Mouse (Mus musculus): ENCODE results near the gene Ampd2. TPM values are rescaled to one million over a fixed set of nuclear protein-coding genes. Genes with fewer than 3 reads are reported as not detected.
A peak's percentile ranks its signal among the peaks of the same experiment; 100 is the strongest.

Gene Ampd2
- total RNA-seq, 1 experiment: 58.1 TPM

GRCm38 (mm10) chr3:108087329-108087728, 878 bp upstream of the Ampd2 start:
- no peak for TF ChIP-seq CHD2 (IDR thresholded peaks at IDR 0.05; ENCODE audit: low read depth, low read length)
- TF ChIP-seq HCFC1 (IDR thresholded peaks at IDR 0.05; ENCODE audit: borderline replicate concordance, insufficient read depth, low read length): no peak
- no peak for TF ChIP-seq MAFK (IDR thresholded peaks at IDR 0.05; ENCODE audit: insufficient read depth, low read depth, low read length)
- no peak for TF ChIP-seq ZNF384 (IDR thresholded peaks at IDR 0.05; ENCODE audit: low read depth, low read length)
- TF ChIP-seq ZC3H11A (IDR thresholded peaks at IDR 0.05; ENCODE audit: borderline replicate concordance, low read depth, low read length): no peak
- Histone ChIP-seq H3K9me3 (ENCODE audit: control insufficient read depth, insufficient read depth, low read depth, low read length) (no peaks in the 10 kb centered on the region), H3K4me3 (ENCODE audit: insufficient read depth in 1 of 2, low read depth in 1 of 2, low read length in 2 of 2, poor library complexity in 1 of 2, severe bottlenecking in 1 of 2) (peak overlapping the region; percentile 79 to 84; a peak in 3 of 4 replicates), H3K36me3 (ENCODE audit: control insufficient read depth, insufficient read depth, low read length, poor library complexity, severe bottlenecking) (no peaks in the 10 kb centered on the region; the same call in 1 of the 2 replicates), H3K4me1 (ENCODE audit: control insufficient read depth in 2 of 2, insufficient read depth in 2 of 2, low read length in 2 of 2, poor library complexity in 1 of 2) (peaks cover 4 to 19% of the 10 kb centered on the region in 2 experiments; a peak in 2 of 4 replicates), H3K27ac (ENCODE audit: insufficient read depth, low read depth, low read length, poor library complexity, severe bottlenecking) (no peak overlapping the region), H3K9ac (ENCODE audit: insufficient read depth, low read depth, low read length, poor library complexity, severe bottlenecking) (peak overlapping the region; percentile 30; the same call in 1 of the 2 replicates)
- DNase-seq (ENCODE audit: low read depth, low spot score): no peak
- in situ Hi-C loops (cut with MboI; ENCODE audit: low sequenced_read_pairs in 2 of 2, unreplicated experiment in 2 of 2): no loop called here

GRCm38 (mm10) chr3:108085721-108086469, 556 bp downstream of the Ampd2 start:
- peak overlapping the region; percentile 80 for H3K9ac ChIP-seq (ENCODE audit: insufficient read depth, low read depth, low read length, poor library complexity, severe bottlenecking)
- DNase-seq (ENCODE audit: low read depth, low spot score): no peak
- no peak overlapping the region for H3K27ac ChIP-seq (ENCODE audit: insufficient read depth, low read depth, low read length, poor library complexity, severe bottlenecking)
- H3K9me3 ChIP-seq (ENCODE audit: control insufficient read depth, insufficient read depth, low read depth, low read length): no peaks in the 10 kb centered on the region
- H3K4me3 ChIP-seq (ENCODE audit: insufficient read depth in 1 of 2, low read depth in 1 of 2, low read length in 2 of 2, poor library complexity in 1 of 2, severe bottlenecking in 1 of 2): peak overlapping the region; percentile 79 to 84
- TF ChIP-seq CHD2 (IDR thresholded peaks at IDR 0.05; ENCODE audit: low read depth, low read length): no peak
- TF ChIP-seq ZC3H11A (IDR thresholded peaks at IDR 0.05; ENCODE audit: borderline replicate concordance, low read depth, low read length): no peak
- no peak for TF ChIP-seq MAFK (IDR thresholded peaks at IDR 0.05; ENCODE audit: insufficient read depth, low read depth, low read length)
- 0 out of 2 replicates have a peak, but pooled peaks have one; percentile 18 for TF ChIP-seq HCFC1 (IDR thresholded peaks at IDR 0.05; ENCODE audit: borderline replicate concordance, insufficient read depth, low read length)
- TF ChIP-seq ZNF384 (IDR thresholded peaks at IDR 0.05; ENCODE audit: low read depth, low read length): no peak
- peaks cover 4 to 19% of the 10 kb centered on the region in 2 experiments; a peak in 2 of 4 replicates for H3K4me1 ChIP-seq (ENCODE audit: control insufficient read depth in 2 of 2, insufficient read depth in 2 of 2, low read length in 2 of 2, poor library complexity in 1 of 2)
- H3K36me3 ChIP-seq (ENCODE audit: control insufficient read depth, insufficient read depth, low read length, poor library complexity, severe bottlenecking): no peaks in the 10 kb centered on the region; the same call in 1 of the 2 replicates
- in situ Hi-C loops (cut with MboI; ENCODE audit: low sequenced_read_pairs in 2 of 2, unreplicated experiment in 2 of 2): no loop called here

GRCm38 (mm10) chr3:108085281-108085720, 1.1 kb downstream of the Ampd2 start:
- peaks cover 3% of the 10 kb centered on the region; the same call in 1 of the 2 replicates for H3K36me3 ChIP-seq (ENCODE audit: control insufficient read depth, insufficient read depth, low read length, poor library complexity, severe bottlenecking)
- in situ Hi-C loops (cut with MboI; ENCODE audit: low sequenced_read_pairs in 2 of 2, unreplicated experiment in 2 of 2): no loop called here
- H3K9ac ChIP-seq (ENCODE audit: insufficient read depth, low read depth, low read length, poor library complexity, severe bottlenecking): peak overlapping the region; percentile 80
- DNase-seq (ENCODE audit: low read depth, low spot score): peak; percentile 79
- TF ChIP-seq MAFK (IDR thresholded peaks at IDR 0.05; ENCODE audit: insufficient read depth, low read depth, low read length) (no peak), HCFC1 (IDR thresholded peaks at IDR 0.05; ENCODE audit: borderline replicate concordance, insufficient read depth, low read length) (no peak), CHD2 (IDR thresholded peaks at IDR 0.05; ENCODE audit: low read depth, low read length) (no peak), ZC3H11A (IDR thresholded peaks at IDR 0.05; ENCODE audit: borderline replicate concordance, low read depth, low read length) (no peak), ZNF384 (IDR thresholded peaks at IDR 0.05; ENCODE audit: low read depth, low read length) (no peak)
- peak overlapping the region; percentile 79 to 84 for H3K4me3 ChIP-seq (ENCODE audit: insufficient read depth in 1 of 2, low read depth in 1 of 2, low read length in 2 of 2, poor library complexity in 1 of 2, severe bottlenecking in 1 of 2)
- no peak overlapping the region for H3K27ac ChIP-seq (ENCODE audit: insufficient read depth, low read depth, low read length, poor library complexity, severe bottlenecking)
- no peaks in the 10 kb centered on the region for H3K9me3 ChIP-seq (ENCODE audit: control insufficient read depth, insufficient read depth, low read depth, low read length)
- peaks cover 4 to 19% of the 10 kb centered on the region in 2 experiments; a peak in 2 of 4 replicates for H3K4me1 ChIP-seq (ENCODE audit: control insufficient read depth in 2 of 2, insufficient read depth in 2 of 2, low read length in 2 of 2, poor library complexity in 1 of 2)

GRCm38 (mm10) chr3:108084767-108085270, 1.6 kb downstream of the Ampd2 start:
- peaks cover 4 to 16% of the 10 kb centered on the region in 2 experiments; a peak in 2 of 4 replicates for H3K4me1 ChIP-seq (ENCODE audit: control insufficient read depth in 2 of 2, insufficient read depth in 2 of 2, low read length in 2 of 2, poor library complexity in 1 of 2)
- no peak for TF ChIP-seq MAFK (IDR thresholded peaks at IDR 0.05; ENCODE audit: insufficient read depth, low read depth, low read length)
- TF ChIP-seq HCFC1 (IDR thresholded peaks at IDR 0.05; ENCODE audit: borderline replicate concordance, insufficient read depth, low read length): no peak
- no peak for TF ChIP-seq ZNF384 (IDR thresholded peaks at IDR 0.05; ENCODE audit: low read depth, low read length)
- no peak for TF ChIP-seq CHD2 (IDR thresholded peaks at IDR 0.05; ENCODE audit: low read depth, low read length)
- TF ChIP-seq ZC3H11A (IDR thresholded peaks at IDR 0.05; ENCODE audit: borderline replicate concordance, low read depth, low read length): no peak
- no peaks in the 10 kb centered on the region for H3K9me3 ChIP-seq (ENCODE audit: control insufficient read depth, insufficient read depth, low read depth, low read length)
- no peak for DNase-seq (ENCODE audit: low read depth, low spot score)
- H3K27ac ChIP-seq (ENCODE audit: insufficient read depth, low read depth, low read length, poor library complexity, severe bottlenecking): no peak overlapping the region
- in situ Hi-C loops (cut with MboI; ENCODE audit: low sequenced_read_pairs in 2 of 2, unreplicated experiment in 2 of 2): no loop called here
- peak overlapping the region; percentile 69 for H3K9ac ChIP-seq (ENCODE audit: insufficient read depth, low read depth, low read length, poor library complexity, severe bottlenecking)
- H3K4me3 ChIP-seq (ENCODE audit: insufficient read depth in 1 of 2, low read depth in 1 of 2, low read length in 2 of 2, poor library complexity in 1 of 2, severe bottlenecking in 1 of 2): peak overlapping the region; percentile 79 to 84
- H3K36me3 ChIP-seq (ENCODE audit: control insufficient read depth, insufficient read depth, low read length, poor library complexity, severe bottlenecking): peaks cover 3% of the 10 kb centered on the region; the same call in 1 of the 2 replicates

All from ES-E14 (cell line).